Mouse (Mus musculus) liver, postnatal 0 days (tissue): ENCODE measurements around the gene Gpr146. TPM values are rescaled to one million over a fixed set of nuclear protein-coding genes. Genes with fewer than 3 reads are reported as not detected.
A peak's percentile ranks its signal among the peaks of the same experiment; 100 is the strongest.

Experiments used
- ATAC-seq: fragments of 200-750 bp; cut with Nextera tagmentation; 2 replicates; pipeline ENCODE4 v1.8.0; 2017; ENCODE audit warnings: mild to moderate bottlenecking, moderate library complexity
- DNase-seq: peaks from one replicate; pipeline ENCODE4 v3.0.0-alpha.2; 2016
- H3K27ac ChIP-seq: fragments of 300-500 bp; sonication (generic); 2 replicates; pipeline ENCODE4 v1.5.1; 2014; ENCODE audit warnings: antibody characterized with exemption, moderate library complexity, mild to moderate bottlenecking, low read depth
- H3K27me3 ChIP-seq: fragments of 300-500 bp; sonication (generic); 2 replicates; pipeline ENCODE4 v1.6.1; 2014; ENCODE audit warnings: low read length, control low read depth, mixed read lengths; ENCODE audit not compliant: insufficient read depth
- H3K36me3 ChIP-seq: fragments of 300-500 bp; sonication (generic); replicated peaks from 2 replicates; pipeline ENCODE4 v1.6.1; 2014; ENCODE audit warnings: mild to moderate bottlenecking, control low read depth, low read length, moderate library complexity, mixed read lengths; ENCODE audit not compliant: insufficient read depth
- H3K4me1 ChIP-seq: fragments of 300-500 bp; sonication (generic); 2 replicates; pipeline ENCODE4 v1.6.1; 2014; ENCODE audit warnings: antibody characterized with exemption, mild to moderate bottlenecking, control low read depth; ENCODE audit not compliant: insufficient read depth
- H3K4me2 ChIP-seq: fragments of 300-500 bp; sonication (generic); 2 replicates; pipeline ENCODE4 v1.6.1; 2014; ENCODE audit warnings: low read depth, mild to moderate bottlenecking, low read length, moderate library complexity, mixed read lengths
- H3K4me3 ChIP-seq: fragments of 300-500 bp; sonication (generic); 2 replicates; pipeline ENCODE4 v1.5.1; 2014; ENCODE audit warnings: low read depth, low read length
- H3K9ac ChIP-seq: fragments of 300-500 bp; sonication (generic); replicated peaks from 2 replicates; pipeline ENCODE4 v1.6.1; 2014; ENCODE audit warnings: mild to moderate bottlenecking, moderate library complexity
- H3K9me3 ChIP-seq: fragments of 300-500 bp; sonication (generic); 2 replicates; pipeline ENCODE4 v1.6.1; 2016; ENCODE audit warnings: mild to moderate bottlenecking, control low read depth, low read length, mixed read lengths
- CTCF ChIP-seq: sonication (generic); IDR thresholded peaks from 2 replicates; pipeline ENCODE4 v1.5.1; 2016; ENCODE audit warnings: antibody characterized with exemption, low read depth
- EP300 ChIP-seq: IDR thresholded peaks from 2 replicates; pipeline ENCODE4 v1.6.1; 2016; ENCODE audit warnings: antibody characterized with exemption, low read depth, mild to moderate bottlenecking
- WGBS: fragments of 180-500 bp; shearing (Covaris S2); extraction: QIAGEN DNeasy Blood & Tissue Kit; methylation state at CpG from one replicate; pipeline ENCODE4 v1.1.7; 2014; ENCODE audit not compliant: insufficient replicate concordance; 5-methylcytosine and 5-hydroxymethylcytosine counted together
- polyA plus RNA-seq: library from polyadenylated mRNA; unstranded; fragments of >200 nt; fragmentation: Nextera tagmentation; extraction: Ambion mirVana; gene quantifications from 2 replicates; pipeline ENCODE4 v1.2.1, GENCODE M21; 2015

Gene Gpr146
- polyA plus RNA-seq, 1 experiment from 2014 or later = 14.7 TPM

GRCm38 (mm10) chr5:139335634-139336033 lies 41.9 kb upstream of the Gpr146 start:
- peaks cover 9% of the 10 kb centered on the region for H3K4me1 ChIP-seq
- no peak overlapping the region for H3K4me3 ChIP-seq
- H3K27me3 ChIP-seq = no peaks in the 10 kb centered on the region
- TF ChIP-seq CTCF (no peak), EP300 (no peak)
- no peak overlapping the region for H3K27ac ChIP-seq
- no peaks in the 10 kb centered on the region for H3K9me3 ChIP-seq
- WGBS = 78% methylated on average over 4 of the region's 4 CpGs
- no peak overlapping the region for H3K9ac ChIP-seq
- no peak overlapping the region for H3K4me2 ChIP-seq
- peaks cover 30% of the 10 kb centered on the region for H3K36me3 ChIP-seq
- ATAC-seq (no peak), DNase-seq (no peak)

GRCm38 (mm10) chr5:139337826-139338370 lies 39.6 kb upstream of the Gpr146 start:
- H3K4me1 ChIP-seq = no peaks in the 10 kb centered on the region; the same call in 1 of the 2 replicates
- H3K9ac ChIP-seq = no peak overlapping the region
- no peak for TF ChIP-seq CTCF
- no peak for TF ChIP-seq EP300
- DNase-seq (no peak), ATAC-seq (no peak)
- H3K36me3 ChIP-seq = peaks cover 46% of the 10 kb centered on the region
- whole genome bisulfite sequencing = 70% methylated on average over 13 of the region's 13 CpGs
- no peak overlapping the region for H3K4me2 ChIP-seq
- H3K4me3 ChIP-seq = no peak overlapping the region
- no peak overlapping the region for H3K27ac ChIP-seq
- H3K27me3 ChIP-seq = no peaks in the 10 kb centered on the region
- H3K9me3 ChIP-seq = no peaks in the 10 kb centered on the region

DNA sequence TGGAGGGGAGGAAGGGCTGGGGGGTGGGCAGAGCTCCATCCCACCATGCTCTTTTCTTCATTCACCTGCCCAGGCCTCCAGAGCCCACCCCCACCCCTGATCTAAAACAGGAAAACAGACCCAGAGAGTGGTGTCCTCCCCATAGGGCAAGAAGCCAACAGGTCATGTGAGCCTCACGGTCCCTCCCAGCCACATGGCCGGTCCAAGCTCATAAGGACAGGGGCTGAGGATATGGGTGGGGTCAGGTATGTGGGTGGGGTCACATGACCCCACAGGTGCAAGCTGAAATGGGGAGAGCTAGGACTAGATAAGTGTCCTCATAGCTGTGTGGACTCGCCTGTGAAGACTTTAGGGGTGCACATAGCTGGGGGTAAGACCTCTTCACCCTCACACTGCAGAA lies 39.1 kb upstream of the Gpr146 start:
- H3K27me3 ChIP-seq = no peaks in the 10 kb centered on the region
- H3K9ac ChIP-seq = no peak overlapping the region
- H3K27ac ChIP-seq = no peak overlapping the region
- H3K4me3 ChIP-seq = no peak overlapping the region
- peaks cover 46% of the 10 kb centered on the region for H3K36me3 ChIP-seq
- TF ChIP-seq EP300 (no peak), CTCF (no peak)
- DNase-seq (no peak), ATAC-seq (no peak)
- H3K4me2 ChIP-seq = no peak overlapping the region
- H3K4me1 ChIP-seq = no peaks in the 10 kb centered on the region
- whole genome bisulfite sequencing = 78% methylated on average over 3 of the region's 3 CpGs
- no peaks in the 10 kb centered on the region for H3K9me3 ChIP-seq

DNA sequence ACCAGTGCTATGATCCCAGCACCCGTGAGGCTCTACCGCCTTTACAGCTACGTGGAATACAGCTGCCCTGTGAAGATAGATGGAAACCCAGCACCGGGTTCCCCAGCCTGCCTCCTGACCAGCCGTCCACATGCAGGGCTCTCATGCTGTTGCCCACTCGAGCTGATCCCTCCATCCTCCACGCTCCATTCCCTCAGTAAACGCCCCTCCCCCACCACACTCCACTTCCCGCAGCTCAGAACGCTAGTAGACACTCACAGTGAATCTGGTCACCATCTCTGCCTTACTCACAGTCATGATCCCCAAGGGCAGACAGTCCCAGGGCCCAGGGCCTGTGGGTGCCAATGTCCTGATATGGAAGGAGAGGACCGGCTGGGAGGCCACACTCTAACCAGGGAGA lies 38.6 kb upstream of the Gpr146 start:
- TF ChIP-seq EP300 (no peak), CTCF (no peak)
- no peak overlapping the region for H3K9ac ChIP-seq
- no peak overlapping the region for H3K4me2 ChIP-seq
- H3K9me3 ChIP-seq = no peaks in the 10 kb centered on the region
- WGBS = 82% methylated on average over 11 of the region's 11 CpGs
- H3K4me3 ChIP-seq = no peak overlapping the region
- H3K27me3 ChIP-seq = no peaks in the 10 kb centered on the region
- ATAC-seq (no peak), DNase-seq (no peak)
- H3K36me3 ChIP-seq = peaks cover 46% of the 10 kb centered on the region
- 0 out of 2 replicates have a peak, but pooled peaks cover 2% of the 10 kb centered on the region for H3K4me1 ChIP-seq
- no peak overlapping the region for H3K27ac ChIP-seq

DNA sequence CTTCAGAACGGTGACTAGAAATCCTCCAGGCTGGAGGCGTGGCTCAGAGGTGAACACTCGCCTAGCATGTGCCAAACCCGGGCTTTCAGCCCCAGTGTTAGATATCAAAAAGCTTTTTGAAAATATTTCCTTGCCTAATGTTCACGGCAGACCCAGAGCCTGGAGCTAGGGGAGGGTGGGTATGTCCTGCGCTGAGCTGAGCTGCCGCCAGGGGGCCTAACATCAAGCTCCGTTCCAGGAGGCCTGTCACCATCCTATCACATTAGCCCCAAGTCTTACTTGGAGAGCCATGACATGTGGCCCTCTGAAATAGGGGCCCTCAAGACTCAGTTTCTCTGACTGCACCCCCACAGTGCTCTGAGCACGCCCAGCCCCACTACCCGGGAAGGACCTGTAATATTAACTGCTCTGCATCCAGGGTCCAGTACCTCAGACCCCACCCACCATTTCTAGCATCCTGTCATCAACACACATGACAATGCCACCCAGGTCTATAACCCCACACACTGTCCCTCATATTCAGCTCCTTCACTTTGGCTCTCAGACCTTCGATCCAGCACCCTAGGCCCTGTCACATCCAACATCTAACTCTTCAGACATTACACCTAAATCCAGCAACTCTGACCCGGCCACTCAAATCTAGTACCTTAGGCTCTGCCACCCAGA lies 33.3 kb upstream of the Gpr146 start:
- H3K4me3 ChIP-seq = peak overlapping the region; percentile 86
- H3K27me3 ChIP-seq = no peaks in the 10 kb centered on the region
- H3K27ac ChIP-seq = peak overlapping the region; percentile 77
- WGBS = 8% methylated on average over 12 of the region's 12 CpGs
- TF ChIP-seq CTCF (peak; percentile 92), EP300 (no peak)
- peaks cover 20% of the 10 kb centered on the region for H3K4me1 ChIP-seq
- H3K4me2 ChIP-seq = peak overlapping the region; percentile 84
- ATAC-seq (peak; percentile 80), DNase-seq (peak; percentile 89)
- H3K9me3 ChIP-seq = no peaks in the 10 kb centered on the region
- peak overlapping the region; percentile 88 for H3K9ac ChIP-seq
- peaks cover 30% of the 10 kb centered on the region for H3K36me3 ChIP-seq

DNA sequence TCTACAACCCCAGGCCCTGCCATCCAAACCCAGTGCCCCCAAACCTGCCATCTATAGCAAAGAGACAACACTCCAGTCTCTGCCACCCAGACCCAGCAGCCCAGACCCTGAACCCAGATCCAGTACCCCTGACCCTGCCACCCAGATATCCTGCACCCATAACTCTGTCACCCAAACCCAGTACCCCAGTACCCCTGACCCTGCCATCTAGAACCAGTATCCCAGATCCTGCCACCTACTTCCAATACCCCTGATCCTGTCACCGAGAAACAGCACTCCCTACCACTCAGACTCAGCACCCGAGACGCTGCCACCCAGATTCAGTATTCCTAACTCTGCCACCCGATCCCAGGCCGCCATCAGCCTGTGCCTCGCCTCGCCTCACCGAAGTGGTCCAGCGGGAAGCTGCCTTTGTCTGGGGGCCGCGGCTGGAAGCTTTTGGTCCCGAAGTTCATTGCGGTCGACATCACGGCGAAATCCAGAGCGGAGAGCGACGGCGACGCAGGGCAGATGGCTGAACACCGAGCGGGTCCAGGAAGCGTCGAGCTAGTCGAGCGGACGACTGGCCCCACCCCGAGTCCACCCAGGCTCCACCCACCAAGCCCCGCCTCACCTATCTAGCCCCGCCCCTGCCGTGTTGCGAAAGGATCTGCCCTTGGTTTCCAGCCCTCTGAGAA lies 32.7 kb upstream of the Gpr146 start:
- TF ChIP-seq CTCF (no peak), EP300 (no peak)
- peaks cover 23% of the 10 kb centered on the region for H3K36me3 ChIP-seq
- H3K27me3 ChIP-seq = no peaks in the 10 kb centered on the region
- DNase-seq (peak; percentile 99), ATAC-seq (peak; percentile 93)
- under 1% methylated on average over 33 of the region's 33 CpGs for WGBS
- H3K27ac ChIP-seq = peak overlapping the region; percentile 77
- no peaks in the 10 kb centered on the region for H3K9me3 ChIP-seq
- peak overlapping the region; percentile 84 for H3K4me2 ChIP-seq
- H3K9ac ChIP-seq = peak overlapping the region; percentile 88
- peak overlapping the region; percentile 86 for H3K4me3 ChIP-seq
- peaks cover 20% of the 10 kb centered on the region for H3K4me1 ChIP-seq
